In the genomic region with DNA sequence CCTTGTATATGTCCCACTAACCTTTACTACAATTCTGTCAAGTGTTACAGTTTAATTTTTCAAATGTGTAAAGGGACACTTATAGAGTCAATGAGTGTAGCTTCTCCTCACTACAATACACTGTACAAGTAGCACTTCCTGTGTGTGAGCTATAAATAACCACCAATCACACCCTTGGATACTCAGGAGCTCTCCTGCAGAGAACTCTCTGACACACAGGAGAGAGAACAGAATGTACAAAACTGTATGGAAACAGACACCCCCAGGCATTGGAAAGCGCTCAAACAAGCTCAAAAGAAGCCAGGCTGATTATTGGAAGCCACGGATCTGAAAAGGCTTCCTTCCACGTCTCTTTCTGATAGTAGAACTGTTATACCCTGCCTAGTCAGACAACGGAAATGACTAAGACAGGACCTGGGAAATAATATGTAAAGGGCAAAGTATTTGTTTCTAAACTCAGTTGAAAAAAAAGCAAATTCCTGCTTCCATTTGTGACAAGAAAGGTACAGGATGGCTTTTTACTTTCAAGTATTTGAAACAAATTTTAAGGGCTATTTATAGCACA, we compare ENCODE assay signal across 12 mouse cellular contexts.
DNase-seq lines count a peak whose midpoint lies in the region; TF ChIP-seq lines count a peak whose summit lies in the region.
"Had no signal": no experiment of that assay in that cellular context is flagged by ENCODE, and none has a peak within 500 bp of the region (broad histone marks: within the 10 kb centered on the region; RNA-seq: fewer than 3 reads in every experiment).

No protein-coding gene starts in this region.

- TF ChIP-seq CTCF in brain, embryonic 14.5 days (IDR thresholded peaks at IDR 0.05; ENCODE audit: borderline replicate concordance, extremely low read depth, insufficient read depth, insufficient read length), result no peak

- intact Hi-C loops in heart, postnatal 10 days (cut with DNase I), result no loop called here

- TF ChIP-seq POLR2A in brain, embryonic 14.5 days (IDR thresholded peaks at IDR 0.05; ENCODE audit: borderline replicate concordance, extremely low read depth, insufficient read depth, insufficient read length, poor library complexity, severe bottlenecking), result no peak

- peak; percentile 0 for DNase-seq in heart, adult 8-10 months (ENCODE audit: low spot score)
- no peak for DNase-seq in heart, postnatal 10 days
- DNase-seq in 3T3-L1 (ENCODE audit: low read depth, low spot score) (peak; percentile 29), 416B (ENCODE audit: low read depth) (peak; percentile 4)
- DNase-seq in brain, embryonic 14.5 days (ENCODE audit: low read depth), result peak; percentile 41
- DNase-seq in urinary bladder, postnatal 4 days (ENCODE audit: low spot score in 2 of 2), result no peak
- DNase-seq in neural tube, embryonic 10.5 days (ENCODE audit: extremely low spot score, low spot score), result no peak
- no peak for DNase-seq in retina, embryonic 14.5 days (ENCODE audit: low spot score)
- DNase-seq: cerebellum, adult 9-11 months; heart, postnatal 36 days; lung, embryonic 14.5 days; spleen, adult 18-20 months had no signal

Comparison
In these comparisons a context has a peak if more than half of its experiments do, and no peak if none do; other contexts are left out.
1. DNase-seq: peak in heart, adult 8-10 months (single experiment), 3T3-L1 (single experiment), 416B (single experiment) and brain, embryonic 14.5 days (single experiment); none in heart, postnatal 10 days (0 of 2), urinary bladder, postnatal 4 days (0 of 2), neural tube, embryonic 10.5 days (single experiment) and retina, embryonic 14.5 days (single experiment).